Mouse (Mus musculus) limb, embryonic 13.5 days (tissue): ENCODE data around the gene Tppp3. TPM values are rescaled to one million over a fixed set of nuclear protein-coding genes. Genes with fewer than 3 reads are reported as not detected.

Experiments used
- ATAC-seq: fragments of 200-750 bp; cut with Nextera tagmentation; 2 replicates; pipeline ENCODE4 v1.8.0; 2017; ENCODE audit warnings: low read depth, moderate number of reproducible peaks, moderate TSS enrichment; ENCODE audit not compliant: low FRiP score
- H3K27ac ChIP-seq: fragments of 300-500 bp; sonication (generic); 2 replicates; pipeline ENCODE4 v1.5.1; 2015; ENCODE audit warnings: inconsistent platforms, mild to moderate bottlenecking, moderate library complexity
- H3K27me3 ChIP-seq: fragments of 300-500 bp; sonication (generic); 2 replicates; pipeline ENCODE4 v1.6.1; 2015; ENCODE audit warnings: mild to moderate bottlenecking, inconsistent platforms
- H3K36me3 ChIP-seq: fragments of 300-500 bp; sonication (generic); 2 replicates; pipeline ENCODE4 v1.6.1; 2015; ENCODE audit warnings: inconsistent platforms, mild to moderate bottlenecking, moderate library complexity
- H3K4me1 ChIP-seq: fragments of 300-500 bp; sonication (generic); 2 replicates; pipeline ENCODE4 v1.6.1; 2015; ENCODE audit warnings: inconsistent platforms
- H3K4me2 ChIP-seq: fragments of 300-500 bp; sonication (generic); replicated peaks from 2 replicates; pipeline ENCODE4 v1.6.1; 2015; ENCODE audit warnings: inconsistent platforms, mild to moderate bottlenecking, moderate library complexity
- H3K4me3 ChIP-seq: fragments of 300-500 bp; sonication (generic); 2 replicates; pipeline ENCODE4 v1.5.1; 2015; ENCODE audit warnings: moderate library complexity, mild to moderate bottlenecking, inconsistent platforms
- H3K9ac ChIP-seq: fragments of 300-500 bp; sonication (generic); 2 replicates; pipeline ENCODE4 v1.6.1; 2015; ENCODE audit warnings: mild to moderate bottlenecking, inconsistent platforms
- H3K9me3 ChIP-seq: fragments of 300-500 bp; sonication (generic); 2 replicates; pipeline ENCODE4 v1.6.1; 2016; ENCODE audit warnings: inconsistent platforms
- WGBS: fragments of 180-500 bp; shearing (Covaris S2); methylation state at CpG from one replicate; pipeline ENCODE4 v1.1.7; 2015; 5-methylcytosine and 5-hydroxymethylcytosine counted together
- polyA plus RNA-seq: library from polyadenylated mRNA; unstranded; fragments of >200 nt; fragmentation: Nextera tagmentation; extraction: Ambion mirVana; gene quantifications from 2 replicates; pipeline ENCODE4 v1.2.1, GENCODE M21; 2015

Tppp3 gene
- polyA plus RNA-seq, 1 experiment from 2014 or later = 65.4 TPM

- Histone ChIP-seq H3K4me2 (no peak overlapping the region), H3K4me1 (peaks cover 67% of the 10 kb centered on the region), H3K27ac (no peak overlapping the region), H3K36me3 (peaks cover 34% of the 10 kb centered on the region), H3K4me3 (no peak overlapping the region), H3K9me3 (no peaks in the 10 kb centered on the region), H3K27me3 (peaks cover 63% of the 10 kb centered on the region), H3K9ac (no peak overlapping the region)
- WGBS = 58% methylated on average over 9 of the region's 9 CpGs
- ATAC-seq = no peak
Measured at GRCm38 (mm10) chr8:105472983-105473382, 1.7 kb upstream of the Tppp3 start.

GRCm38 (mm10) chr8:105472414-105472932 lies 1.1 kb upstream of the Tppp3 start:
- no peak for ATAC-seq
- Histone ChIP-seq H3K36me3 (peaks cover 34% of the 10 kb centered on the region), H3K4me2 (0 out of 2 replicates have a peak overlapping the region, but pooled peaks have one; percentile 11), H3K4me1 (peaks cover 67% of the 10 kb centered on the region), H3K27me3 (peaks cover 63% of the 10 kb centered on the region), H3K4me3 (no peak overlapping the region), H3K27ac (no peak overlapping the region), H3K9me3 (no peaks in the 10 kb centered on the region), H3K9ac (no peak overlapping the region)
- WGBS = 17% methylated on average over 23 of the region's 23 CpGs

- no peak overlapping the region for H3K27ac ChIP-seq
- H3K4me2 ChIP-seq = peak overlapping the region; percentile 70
- peak; percentile 72 for ATAC-seq
- peaks cover 52% of the 10 kb centered on the region for H3K27me3 ChIP-seq
- peaks cover 28% of the 10 kb centered on the region for H3K36me3 ChIP-seq
- H3K9me3 ChIP-seq = no peaks in the 10 kb centered on the region
- H3K4me1 ChIP-seq = peaks cover 60% of the 10 kb centered on the region
- peak overlapping the region; percentile 63 for H3K9ac ChIP-seq
- H3K4me3 ChIP-seq = peak overlapping the region; percentile 37
- 21% methylated on average over 11 of the region's 11 CpGs for WGBS
Measured at GRCm38 (mm10) chr8:105470681-105471313, 529 bp downstream of the Tppp3 start.

GRCm38 (mm10) chr8:105470262-105470661 lies 1.1 kb downstream of the Tppp3 start:
- peaks cover 55% of the 10 kb centered on the region for H3K4me1 ChIP-seq
- no peak overlapping the region for H3K27ac ChIP-seq
- H3K9ac ChIP-seq = no peak overlapping the region
- peaks cover 46% of the 10 kb centered on the region for H3K27me3 ChIP-seq
- 80% methylated on average over 5 of the region's 5 CpGs for WGBS
- peak overlapping the region; percentile 70 for H3K4me2 ChIP-seq
- ATAC-seq = no peak
- no peaks in the 10 kb centered on the region for H3K9me3 ChIP-seq
- peak overlapping the region; percentile 37 for H3K4me3 ChIP-seq
- peaks cover 22% of the 10 kb centered on the region for H3K36me3 ChIP-seq

GRCm38 (mm10) chr8:105469816-105470215 lies 1.5 kb downstream of the Tppp3 start:
- Histone ChIP-seq H3K27me3 (peaks cover 42% of the 10 kb centered on the region), H3K4me3 (peak overlapping the region; percentile 37; the same call in 1 of the 2 replicates), H3K36me3 (peaks cover 18% of the 10 kb centered on the region), H3K9me3 (no peaks in the 10 kb centered on the region), H3K27ac (no peak overlapping the region), H3K9ac (no peak overlapping the region), H3K4me1 (peaks cover 52% of the 10 kb centered on the region), H3K4me2 (peak overlapping the region; percentile 70)
- WGBS = 90% methylated on average over 5 of the region's 5 CpGs
- no peak for ATAC-seq

DNA sequence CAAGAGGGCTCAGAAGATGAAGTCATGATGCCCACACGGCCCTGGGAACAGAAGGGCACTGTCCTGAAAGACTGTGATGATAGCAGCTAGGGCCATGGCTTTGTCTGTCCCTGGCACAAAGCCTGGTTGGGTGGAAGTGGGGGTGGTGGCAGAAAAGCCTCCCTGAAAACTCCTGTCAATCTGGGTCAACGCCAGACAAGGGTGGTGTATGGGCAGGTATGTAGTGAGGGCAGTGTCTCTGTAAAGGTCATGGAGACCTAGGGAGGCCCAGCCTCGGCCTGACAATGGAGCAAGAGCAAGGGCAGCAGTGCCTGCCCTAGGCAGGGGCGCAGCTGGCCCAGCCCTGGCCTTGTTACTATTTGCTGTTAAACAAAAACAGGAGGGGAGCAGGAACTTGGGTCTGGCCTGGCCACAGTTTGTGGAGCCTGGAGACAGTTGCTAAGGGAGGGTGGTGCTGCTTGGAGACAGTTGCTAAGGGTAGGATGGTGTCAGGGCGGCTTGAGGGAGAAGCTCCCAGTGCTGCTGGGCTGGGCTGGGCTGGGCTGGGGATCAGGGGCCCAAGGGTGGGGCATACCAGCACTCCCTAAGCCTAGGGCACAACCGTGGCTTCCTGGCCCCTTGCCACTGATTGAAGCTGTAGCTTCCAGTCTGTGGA lies 2.2 kb downstream of the Tppp3 start:
- no peak overlapping the region for H3K9ac ChIP-seq
- no peak overlapping the region for H3K4me3 ChIP-seq
- H3K27me3 ChIP-seq = peaks cover 36% of the 10 kb centered on the region
- peak overlapping the region; percentile 70; the same call in 1 of the 2 replicates for H3K4me2 ChIP-seq
- peaks cover 17% of the 10 kb centered on the region for H3K36me3 ChIP-seq
- WGBS = 46% methylated on average over 6 of the region's 6 CpGs
- peaks cover 48% of the 10 kb centered on the region for H3K4me1 ChIP-seq
- no peak for ATAC-seq
- H3K27ac ChIP-seq = no peak overlapping the region
- no peaks in the 10 kb centered on the region for H3K9me3 ChIP-seq

- peaks cover 9% of the 10 kb centered on the region for H3K36me3 ChIP-seq
- H3K9ac ChIP-seq = no peak overlapping the region
- H3K27me3 ChIP-seq = peaks cover 26% of the 10 kb centered on the region
- H3K9me3 ChIP-seq = no peaks in the 10 kb centered on the region
- no peak overlapping the region for H3K4me2 ChIP-seq
- H3K4me3 ChIP-seq = no peak overlapping the region
- ATAC-seq = no peak
- H3K27ac ChIP-seq = no peak overlapping the region
- peaks cover 40% of the 10 kb centered on the region for H3K4me1 ChIP-seq
- 88% methylated on average over 27 of the region's 27 CpGs for WGBS
Measured at GRCm38 (mm10) chr8:105468002-105468720, 3.2 kb downstream of the Tppp3 start.

GRCm38 (mm10) chr8:105467396-105467985 lies 3.8 kb downstream of the Tppp3 start:
- H3K27ac ChIP-seq = no peak overlapping the region
- H3K9ac ChIP-seq = no peak overlapping the region
- H3K36me3 ChIP-seq = peaks cover 3% of the 10 kb centered on the region; the same call in 1 of the 2 replicates
- peaks cover 34% of the 10 kb centered on the region for H3K4me1 ChIP-seq
- no peak overlapping the region for H3K4me3 ChIP-seq
- H3K4me2 ChIP-seq = no peak overlapping the region
- no peak for ATAC-seq
- WGBS = 93% methylated on average over 10 of the region's 10 CpGs
- peaks cover 20% of the 10 kb centered on the region for H3K27me3 ChIP-seq
- H3K9me3 ChIP-seq = no peaks in the 10 kb centered on the region

- H3K27ac ChIP-seq = no peak overlapping the region
- WGBS = 79% methylated on average over 7 of the region's 7 CpGs
- H3K4me1 ChIP-seq = peaks cover 29% of the 10 kb centered on the region
- no peak overlapping the region for H3K4me3 ChIP-seq
- H3K9ac ChIP-seq = no peak overlapping the region
- no peak overlapping the region for H3K4me2 ChIP-seq
- ATAC-seq = no peak
- H3K27me3 ChIP-seq = peaks cover 13% of the 10 kb centered on the region; the same call in 1 of the 2 replicates
- peaks cover 3% of the 10 kb centered on the region; the same call in 1 of the 2 replicates for H3K36me3 ChIP-seq
- H3K9me3 ChIP-seq = no peaks in the 10 kb centered on the region
Measured at GRCm38 (mm10) chr8:105466700-105467291, 4.5 kb downstream of the Tppp3 start.

GRCm38 (mm10) chr8:105466246-105466645 lies 5.1 kb downstream of the Tppp3 start:
- Histone ChIP-seq H3K4me1 (peaks cover 23% of the 10 kb centered on the region), H3K4me3 (no peak overlapping the region), H3K4me2 (no peak overlapping the region), H3K9me3 (no peaks in the 10 kb centered on the region), H3K27me3 (peaks cover 11% of the 10 kb centered on the region; the same call in 1 of the 2 replicates), H3K27ac (no peak overlapping the region), H3K36me3 (peaks cover 3% of the 10 kb centered on the region; the same call in 1 of the 2 replicates), H3K9ac (no peak overlapping the region)
- no peak for ATAC-seq
- 79% methylated on average over 6 of the region's 6 CpGs for WGBS

DNA sequence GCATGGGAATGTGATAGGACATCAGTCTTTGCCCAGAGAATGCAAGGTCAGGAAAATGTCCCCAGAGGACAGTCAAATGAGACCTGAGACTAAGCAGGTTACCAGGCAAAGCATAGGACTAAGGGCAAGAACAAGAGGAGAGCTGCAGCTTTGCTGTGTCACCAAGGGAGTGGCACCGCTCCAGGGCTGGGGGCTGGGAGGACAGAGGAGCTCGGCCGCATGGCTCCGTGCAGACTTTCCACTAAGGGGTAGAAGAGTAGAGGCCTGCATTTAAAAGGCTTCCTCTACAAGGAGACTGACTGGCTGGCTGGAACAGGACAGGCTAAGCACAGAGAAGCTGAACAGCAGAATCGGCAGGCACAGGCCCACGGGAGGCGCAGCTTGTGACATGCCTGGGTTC lies 6.7 kb downstream of the Tppp3 start:
- H3K27ac ChIP-seq = no peak overlapping the region
- no peak for ATAC-seq
- H3K9me3 ChIP-seq = no peaks in the 10 kb centered on the region
- peaks cover 12% of the 10 kb centered on the region; the same call in 1 of the 2 replicates for H3K4me1 ChIP-seq
- H3K4me2 ChIP-seq = no peak overlapping the region
- no peak overlapping the region for H3K4me3 ChIP-seq
- no peaks in the 10 kb centered on the region for H3K27me3 ChIP-seq
- no peak overlapping the region for H3K9ac ChIP-seq
- H3K36me3 ChIP-seq = peaks cover 3% of the 10 kb centered on the region; the same call in 1 of the 2 replicates
- 73% methylated on average over 7 of the region's 7 CpGs for WGBS
